Mouse (Mus musculus): Measurements from ENCODE around the gene Hoxa1. TPM values are rescaled to one million over a fixed set of nuclear protein-coding genes. Genes with fewer than 3 reads are reported as not detected.

Hoxa1 gene
- total RNA-seq, 2 experiments from 2014 or later: not detected

DNA sequence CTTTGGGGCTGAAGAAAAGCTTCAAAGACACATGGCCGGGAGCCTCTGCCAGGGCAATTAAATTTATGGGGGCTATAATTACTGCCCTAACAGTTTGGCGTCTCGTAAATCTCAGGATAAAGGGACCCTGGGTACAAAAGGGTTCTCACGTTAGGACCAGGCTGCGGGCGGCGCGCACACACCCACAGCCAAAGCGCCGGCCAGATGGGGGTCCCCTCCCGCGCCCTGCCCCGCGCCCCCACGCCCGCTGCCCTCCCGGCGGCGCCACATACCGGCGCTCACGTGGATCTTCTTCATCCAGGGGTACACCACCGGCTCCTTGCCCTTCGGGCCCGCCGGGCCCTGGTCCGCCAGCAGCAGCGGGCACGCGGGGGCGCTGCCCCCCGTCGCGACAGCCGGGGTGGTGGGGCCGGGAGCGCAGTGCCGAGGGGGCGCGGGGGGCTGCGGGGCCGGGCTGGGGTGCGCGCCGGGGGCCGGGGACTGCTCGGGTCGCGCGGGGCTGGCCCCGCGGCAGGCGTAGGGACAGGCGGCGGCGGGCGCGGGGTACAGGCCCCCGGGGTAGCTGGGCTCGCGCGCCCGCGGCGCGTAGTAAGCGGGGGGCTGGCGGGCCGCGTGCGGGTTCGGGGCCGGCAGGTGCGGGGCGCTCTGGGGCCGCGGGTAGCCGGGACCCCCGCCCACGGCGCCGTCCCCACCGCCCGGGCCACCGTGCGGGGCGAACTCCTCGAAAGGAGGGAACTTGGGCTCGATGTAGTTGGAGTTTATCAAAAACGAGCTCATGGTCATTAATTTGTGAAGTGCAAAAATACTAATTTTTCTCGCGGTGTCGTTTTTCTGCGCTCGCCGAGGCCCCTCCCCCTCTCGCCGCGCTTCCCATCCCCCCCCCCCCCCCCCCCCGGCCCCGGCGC, 33.0 kb upstream of the Hoxa1 start, which contains the start of gene Hoxa4:
Hoxa4 (minus strand) TSS at position 848 of the 905 bp plus-strand sequence.
- intact Hi-C loops (cut with DNase I): loop anchor here (10.0 kb wide), 1 partner anchor 316 kb away; no protein-coding TSS in a partner anchor
- no peak for DNase-seq

DNA sequence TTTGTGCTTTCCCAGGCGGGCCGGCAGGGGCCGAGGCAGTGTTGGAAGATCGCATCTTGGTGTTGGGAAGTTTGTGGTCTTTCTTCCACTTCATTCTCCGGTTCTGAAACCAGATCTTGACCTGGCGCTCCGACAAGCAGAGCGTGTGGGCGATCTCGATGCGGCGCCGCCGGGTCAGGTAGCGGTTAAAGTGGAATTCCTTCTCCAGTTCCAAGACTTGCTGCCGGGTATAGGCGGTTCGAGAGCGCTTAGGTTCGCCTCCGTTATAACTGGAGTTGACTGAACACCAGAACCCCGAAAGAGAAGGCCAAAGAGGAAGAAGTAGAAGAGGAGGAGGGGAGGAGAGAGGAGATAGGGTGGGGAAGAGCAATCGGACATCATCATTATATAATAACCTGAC, 32.3 kb upstream of the Hoxa1 start:
- intact Hi-C loops (cut with DNase I): loop anchor here (10.0 kb wide), 1 partner anchor 316 kb away; no protein-coding TSS in a partner anchor
- DNase-seq: no peak

DNA sequence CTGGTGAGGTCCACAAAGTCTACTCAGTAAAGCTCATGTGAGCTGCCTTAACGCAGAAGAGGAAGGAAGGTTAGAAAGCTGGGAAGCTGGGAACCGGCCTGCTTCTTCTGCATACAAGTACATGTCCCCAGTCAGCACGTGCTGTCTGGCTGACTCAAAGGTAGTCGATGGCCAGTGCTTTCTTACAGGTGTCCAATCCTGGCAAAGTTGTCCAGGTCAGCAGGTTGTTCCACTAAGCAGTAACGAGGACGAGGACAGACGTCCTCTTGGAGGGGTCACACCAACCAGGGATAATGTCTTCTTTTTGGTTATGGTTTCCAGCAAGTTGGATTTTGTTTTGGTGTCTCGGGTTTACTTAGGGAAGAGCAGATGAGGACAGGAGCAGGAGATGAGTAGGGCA, 31.8 kb upstream of the Hoxa1 start:
- DNase-seq: no peak
- intact Hi-C loops (cut with DNase I): loop anchor here (10.0 kb wide), 1 partner anchor 315 kb away; no protein-coding TSS in a partner anchor

DNA sequence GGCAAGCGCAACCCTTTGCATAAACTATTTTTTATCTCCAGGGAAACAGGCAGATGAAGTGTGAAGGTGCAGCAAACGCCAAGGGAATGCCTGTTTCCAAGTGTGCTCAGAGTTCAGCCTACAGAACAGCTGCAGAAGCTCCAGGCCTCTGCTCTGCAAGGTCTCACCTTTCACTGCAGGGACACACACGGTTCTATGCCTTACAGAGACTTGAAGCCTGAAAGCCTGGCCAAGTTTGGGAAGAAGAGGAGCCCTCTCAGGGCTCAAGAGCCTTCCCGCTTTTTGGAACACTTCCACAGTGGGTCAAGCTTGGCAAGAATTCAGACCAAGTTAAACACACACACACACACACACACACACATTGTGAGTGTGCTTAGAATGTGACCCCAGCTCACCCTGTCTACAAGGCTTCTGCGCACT, 31.1 kb upstream of the Hoxa1 start:
- DNase-seq: no peak
- intact Hi-C loops (cut with DNase I): no loop called here

DNA sequence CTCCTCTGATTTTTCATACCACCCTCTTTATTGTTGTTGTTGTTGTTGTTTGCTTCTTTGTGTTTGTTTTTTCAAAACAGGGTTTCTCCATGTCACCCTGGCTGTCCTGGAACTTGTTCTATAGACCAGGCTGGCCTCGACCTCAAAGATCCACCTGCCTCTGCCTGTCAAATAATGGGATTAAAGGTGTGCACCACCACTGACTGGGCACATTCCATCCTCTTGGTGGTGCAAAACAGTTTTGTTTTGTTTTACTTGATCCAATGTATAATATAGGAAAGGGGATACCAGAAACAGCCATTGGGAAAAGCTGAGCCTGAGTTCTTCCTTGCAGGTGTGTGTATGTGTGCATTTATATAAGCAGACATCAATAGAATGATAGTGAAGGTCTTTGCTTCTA, 28.4 kb upstream of the Hoxa1 start:
- intact Hi-C loops (cut with DNase I): no loop called here
- DNase-seq: no peak

DNA sequence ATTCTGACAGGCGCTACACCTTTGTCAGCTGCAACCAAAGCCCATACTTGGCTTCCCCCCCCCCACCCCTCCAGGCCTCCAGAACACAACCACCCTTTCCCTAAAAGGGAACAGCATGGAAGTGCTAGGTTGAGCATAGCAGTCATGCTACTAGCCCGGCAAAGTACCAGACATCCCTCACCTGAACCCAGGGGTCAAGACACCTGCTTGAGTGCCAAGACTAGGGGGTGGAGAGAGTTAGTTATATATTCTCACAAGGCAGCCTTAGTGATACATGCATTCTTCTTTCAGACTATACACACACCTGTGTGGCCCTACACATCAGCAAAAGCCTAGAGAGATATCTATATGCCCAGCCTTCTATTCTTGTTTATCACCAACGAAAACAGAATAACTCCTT, 27.7 kb upstream of the Hoxa1 start:
- intact Hi-C loops (cut with DNase I): no loop called here
- DNase-seq: no peak

DNA sequence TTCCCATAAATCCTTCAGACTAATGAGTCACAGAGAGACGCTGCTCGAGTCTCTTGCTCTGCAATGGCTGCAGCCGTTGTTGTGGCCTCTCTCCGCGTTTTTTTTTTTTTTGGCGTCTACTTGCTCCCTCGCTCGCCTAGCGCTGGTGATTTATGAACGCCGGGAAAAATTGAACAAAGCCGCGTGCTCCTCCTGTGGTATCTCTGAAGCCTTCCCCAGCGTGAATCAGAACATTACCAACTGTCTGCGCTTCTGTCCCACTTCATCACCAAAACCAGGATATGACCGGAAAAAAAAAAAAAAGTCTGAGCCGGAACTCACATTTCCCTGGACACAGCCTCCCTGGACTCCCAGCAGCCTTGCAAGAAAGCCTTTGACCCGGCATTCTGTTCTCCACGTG, 27.1 kb upstream of the Hoxa1 start:
- intact Hi-C loops (cut with DNase I): no loop called here
- DNase-seq: no peak

DNA sequence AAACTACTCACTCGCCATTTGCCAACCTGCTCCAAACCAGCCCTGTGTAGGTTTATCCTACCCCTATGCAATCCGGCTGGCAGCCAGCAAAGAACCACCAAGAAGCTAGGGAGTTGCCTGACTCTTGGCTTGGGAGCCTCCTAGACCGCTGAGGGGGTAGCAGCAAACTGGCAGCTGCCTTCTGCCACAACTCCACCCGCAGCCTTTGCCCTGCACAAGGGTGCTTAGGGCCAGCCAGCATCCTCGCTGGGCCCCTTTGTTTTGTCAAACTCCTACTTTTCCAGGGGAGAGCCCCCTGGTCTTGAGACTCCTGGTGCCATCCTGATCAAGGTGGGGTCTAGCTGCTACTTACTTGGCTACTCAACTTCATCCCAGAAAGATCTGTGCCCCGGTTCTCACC, 26.6 kb upstream of the Hoxa1 start:
- intact Hi-C loops (cut with DNase I): no loop called here
- no peak for DNase-seq

DNA sequence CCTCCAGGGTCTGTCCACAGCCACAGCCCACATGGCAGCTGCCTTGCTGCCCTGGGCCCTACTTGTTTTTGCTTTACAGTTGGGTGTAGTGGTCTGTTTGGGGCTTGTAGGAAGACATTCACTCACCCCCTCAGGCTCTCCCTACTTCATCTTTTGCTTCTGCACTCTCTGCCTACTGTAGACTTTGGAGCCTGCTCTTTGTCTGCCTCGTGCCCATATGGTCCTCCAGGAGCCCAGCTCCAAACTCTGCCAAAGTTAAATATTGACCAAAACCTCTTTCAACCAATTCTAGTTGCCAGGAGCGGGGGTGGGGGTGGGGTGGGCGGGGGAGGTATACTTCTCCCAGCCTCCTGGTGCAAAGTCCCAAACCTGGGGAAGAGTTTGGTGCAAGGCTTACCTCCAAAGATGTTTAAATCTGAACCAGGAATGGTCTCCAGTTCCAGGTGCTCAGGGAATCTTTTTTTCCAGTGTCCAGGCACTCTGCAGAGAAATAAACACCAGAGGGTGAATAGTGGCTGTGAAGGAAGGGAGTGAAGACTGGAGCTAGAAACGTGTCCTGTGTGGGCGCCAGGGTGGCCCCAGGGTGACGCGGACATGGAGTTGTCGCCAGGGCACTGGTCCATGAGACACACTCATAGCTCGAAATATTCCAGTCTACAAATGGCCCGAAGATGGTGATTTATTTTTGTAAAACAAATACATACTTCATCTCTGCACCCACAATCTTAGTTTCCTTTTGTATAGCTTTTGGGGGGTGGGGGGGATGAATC, 25.4 kb upstream of the Hoxa1 start:
- intact Hi-C loops (cut with DNase I): no loop called here
- no peak for DNase-seq

DNA sequence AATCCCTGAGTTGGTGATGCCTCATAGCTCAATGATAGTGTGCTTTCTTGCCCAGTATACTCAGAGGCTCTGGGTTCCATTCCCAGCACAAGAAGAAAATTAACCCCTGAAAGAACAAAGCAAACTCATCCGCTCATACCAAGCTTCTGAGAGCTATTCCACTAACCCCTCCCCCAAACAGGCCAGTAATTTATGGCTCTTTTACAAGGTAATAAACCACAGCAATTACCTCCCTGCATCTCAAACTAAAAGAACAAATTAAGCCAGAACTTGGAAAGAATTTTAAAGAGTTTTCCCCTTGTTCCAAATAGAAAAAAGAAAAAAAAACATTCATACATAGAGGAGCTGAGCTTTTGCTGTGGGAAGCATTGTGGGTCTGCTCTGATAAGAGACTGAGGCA, 24.7 kb upstream of the Hoxa1 start:
- DNase-seq: no peak
- intact Hi-C loops (cut with DNase I): no loop called here

DNA sequence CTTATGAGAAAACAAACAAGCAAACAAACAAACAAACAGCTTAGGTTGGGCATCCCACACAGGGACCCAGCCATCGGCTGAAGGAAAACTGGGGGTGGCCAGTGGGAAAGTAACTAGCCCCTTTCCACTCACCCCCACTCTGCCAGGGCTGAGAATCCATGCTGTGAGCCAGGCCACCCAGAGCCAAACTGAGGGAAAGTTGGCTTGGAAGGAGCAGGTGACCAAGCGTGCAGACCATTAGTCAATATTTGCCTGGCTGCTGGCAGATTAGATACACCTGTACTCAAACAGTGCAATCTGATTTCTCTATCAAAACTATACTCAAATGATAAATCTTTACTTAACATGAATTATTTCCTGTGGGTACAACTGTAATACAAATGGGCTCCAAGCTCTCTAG, 23.9 kb upstream of the Hoxa1 start:
- intact Hi-C loops (cut with DNase I): no loop called here

DNA sequence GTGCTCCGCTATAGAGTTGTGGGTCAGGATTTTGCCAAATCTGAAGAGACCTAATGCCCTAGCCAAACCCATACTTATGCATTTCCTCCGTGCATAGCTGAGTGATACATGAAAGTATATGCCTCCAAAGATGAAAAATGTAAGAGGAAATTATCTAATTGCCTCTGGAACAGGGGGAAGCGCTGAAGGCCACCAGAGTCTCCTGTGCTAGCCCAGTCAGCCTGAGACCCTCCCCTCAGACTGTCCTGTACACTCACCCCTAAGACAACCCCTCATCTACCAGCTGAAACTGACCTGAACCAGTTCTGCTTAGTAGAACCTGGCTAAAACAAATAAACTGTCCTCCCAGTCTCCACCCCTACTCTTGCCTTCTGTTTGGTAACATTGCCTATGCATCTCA, 22.6 kb upstream of the Hoxa1 start:
- intact Hi-C loops (cut with DNase I): no loop called here
- DNase-seq: no peak

More for the DNA sequence above, 23.9 kb upstream of the Hoxa1 start:
- no peak for DNase-seq

DNA sequence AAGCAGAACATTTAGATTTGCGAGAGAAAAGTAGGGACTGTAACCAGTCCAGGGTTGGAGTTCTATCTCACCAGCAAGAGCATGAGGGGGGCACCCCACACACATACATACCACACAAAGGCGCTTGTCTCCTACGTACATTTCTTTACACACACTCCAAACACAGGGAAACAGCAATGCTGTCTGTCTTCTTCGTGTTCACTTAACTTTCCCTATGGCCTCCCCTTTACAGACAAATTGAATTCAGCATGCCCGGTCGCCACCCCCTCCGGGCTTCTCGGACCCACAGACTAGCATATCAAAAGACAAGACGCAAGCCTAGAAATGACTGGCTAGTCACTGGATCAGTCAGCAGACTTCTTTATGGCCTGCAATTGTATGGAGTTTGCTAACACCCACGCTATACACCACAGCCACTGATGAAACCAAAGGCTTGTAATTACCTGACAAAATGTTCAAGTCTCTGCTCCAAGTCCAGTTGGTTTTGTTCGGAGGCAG, 22.1 kb upstream of the Hoxa1 start:
- no peak for DNase-seq
- intact Hi-C loops (cut with DNase I): no loop called here

DNA sequence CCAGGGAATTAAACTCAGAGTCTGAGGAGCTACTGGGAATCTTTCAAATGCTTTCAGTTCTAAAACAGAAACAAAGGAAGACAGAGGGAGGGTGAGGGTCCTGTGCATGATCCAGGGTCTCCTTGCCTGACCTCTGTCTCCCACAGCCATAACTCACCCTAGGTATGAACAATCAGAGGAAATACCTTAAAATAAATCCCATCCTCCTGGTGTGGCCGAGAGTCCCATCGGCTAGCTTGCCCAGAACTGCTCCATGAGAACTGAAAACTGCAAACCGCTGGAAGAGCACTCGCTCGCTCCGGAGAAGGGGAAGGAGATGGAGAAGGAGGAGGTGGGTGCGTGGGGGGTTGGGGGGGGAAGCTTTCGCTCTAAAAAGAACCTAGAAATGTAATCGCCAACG, 21.6 kb upstream of the Hoxa1 start:
- no peak for DNase-seq
- intact Hi-C loops (cut with DNase I): no loop called here

DNA sequence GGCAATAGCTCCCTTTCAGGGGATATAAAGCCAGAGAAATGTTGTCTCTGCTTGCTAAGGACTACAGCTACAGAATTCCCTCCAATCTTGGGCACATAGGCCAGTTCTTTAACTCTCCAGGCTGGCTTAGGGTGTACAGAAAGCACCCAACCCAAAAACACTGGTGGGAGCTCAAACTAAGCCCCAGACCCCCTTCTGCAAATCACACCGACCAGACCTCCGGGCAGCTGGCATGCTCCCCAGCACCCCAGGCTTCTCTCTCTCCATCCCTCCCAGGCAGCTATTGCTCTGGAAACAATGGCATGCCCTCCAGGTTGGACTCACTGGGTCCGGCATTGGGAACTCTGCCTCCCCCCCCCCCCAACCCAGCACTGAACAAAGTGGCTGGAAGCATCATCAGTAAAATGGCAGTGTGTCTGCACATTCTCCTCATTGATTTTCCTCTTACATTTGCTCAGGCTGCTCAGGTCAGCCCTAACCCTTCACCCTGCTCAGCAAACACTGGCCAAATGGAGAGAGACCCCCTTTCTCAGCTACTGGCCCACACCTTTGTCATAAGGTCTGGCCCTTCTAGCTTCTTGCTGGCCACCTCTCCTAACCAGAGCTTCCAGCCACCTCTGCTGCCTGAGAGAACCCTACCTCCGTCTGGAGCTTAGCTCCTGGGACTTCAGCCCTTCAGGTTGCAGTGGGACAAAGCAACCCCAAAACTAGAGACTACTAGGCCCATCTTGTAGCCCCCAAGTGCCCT, 21.0 kb upstream of the Hoxa1 start:
- no peak for DNase-seq
- intact Hi-C loops (cut with DNase I): no loop called here

DNA sequence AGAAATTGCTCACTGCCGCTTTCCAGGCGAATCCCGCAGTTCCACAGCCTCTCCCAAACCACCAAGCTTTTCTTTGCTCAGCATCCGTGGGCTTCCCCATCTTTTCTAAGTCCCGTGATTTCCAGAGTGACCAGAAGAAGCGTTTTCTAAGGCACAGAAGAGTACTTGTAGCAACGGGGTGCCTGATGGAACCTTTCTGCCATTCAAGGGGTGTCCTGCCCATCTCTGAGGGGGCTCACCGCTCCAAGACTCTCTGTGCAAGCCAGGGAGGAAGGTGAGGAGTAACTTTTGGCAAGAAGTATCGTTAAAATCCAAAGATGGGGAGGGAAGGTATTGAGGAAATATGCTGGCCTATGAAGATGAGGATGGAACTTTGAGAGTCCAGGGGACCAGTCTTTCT, 19.7 kb upstream of the Hoxa1 start:
- no peak for DNase-seq
- intact Hi-C loops (cut with DNase I): no loop called here

DNA sequence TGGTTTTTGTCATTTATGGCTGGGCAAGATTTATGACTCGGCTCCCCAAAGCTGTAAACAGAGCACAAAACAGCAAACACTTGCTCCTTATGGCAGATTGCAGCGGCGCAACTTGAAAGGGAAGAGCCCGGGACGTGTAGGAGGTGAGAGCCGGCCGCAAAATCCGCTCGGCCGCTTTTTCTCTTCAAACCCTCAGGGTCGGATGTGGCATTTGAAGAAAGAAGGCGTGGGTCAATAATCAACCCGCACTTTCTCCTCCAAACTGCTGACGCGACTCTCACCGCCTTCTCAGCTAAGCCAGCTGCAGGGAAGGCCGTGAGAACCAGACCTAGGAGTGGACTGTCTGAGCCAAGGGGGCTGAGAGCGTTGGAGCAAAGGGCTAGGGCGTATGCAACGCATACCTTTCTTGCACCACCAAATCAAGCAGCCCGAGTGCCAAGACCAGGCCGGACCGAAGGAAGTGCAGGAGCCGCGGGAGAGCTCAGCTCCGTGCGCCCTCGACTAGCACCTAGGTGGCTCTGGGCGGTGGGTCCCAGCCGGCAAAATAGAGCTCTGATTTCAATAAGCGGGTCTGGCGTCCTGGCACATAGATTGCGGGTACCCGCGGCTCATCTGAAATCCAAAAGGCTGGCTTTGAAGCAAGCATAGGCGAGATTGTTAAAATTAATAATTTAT, 19.1 kb upstream of the Hoxa1 start, which contains the start of gene 5730596B20Rik:
5730596B20Rik (plus strand) TSS at position 438 of the 675 bp plus-strand sequence.
- no peak for DNase-seq
- intact Hi-C loops (cut with DNase I): no loop called here

DNA sequence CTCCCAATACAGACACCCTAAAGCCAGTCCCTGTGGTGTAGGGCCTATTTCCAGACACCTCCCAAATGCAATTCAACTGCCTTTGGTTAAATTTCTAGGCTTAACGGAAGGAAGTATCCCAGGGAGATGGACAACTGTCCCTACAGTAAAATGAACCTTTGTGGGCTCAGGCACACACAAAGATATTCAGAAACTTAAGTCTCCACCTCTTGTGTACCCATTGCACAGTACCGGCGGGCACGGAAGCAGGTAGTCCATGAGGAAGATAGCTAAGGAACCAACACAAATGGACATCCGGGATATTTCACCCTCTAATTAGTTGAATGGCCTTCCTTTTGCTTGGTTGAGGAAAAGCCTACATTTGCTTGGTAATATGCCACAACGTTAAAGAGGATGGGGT, 18.3 kb upstream of the Hoxa1 start:
- DNase-seq: no peak
- intact Hi-C loops (cut with DNase I): no loop called here

DNA sequence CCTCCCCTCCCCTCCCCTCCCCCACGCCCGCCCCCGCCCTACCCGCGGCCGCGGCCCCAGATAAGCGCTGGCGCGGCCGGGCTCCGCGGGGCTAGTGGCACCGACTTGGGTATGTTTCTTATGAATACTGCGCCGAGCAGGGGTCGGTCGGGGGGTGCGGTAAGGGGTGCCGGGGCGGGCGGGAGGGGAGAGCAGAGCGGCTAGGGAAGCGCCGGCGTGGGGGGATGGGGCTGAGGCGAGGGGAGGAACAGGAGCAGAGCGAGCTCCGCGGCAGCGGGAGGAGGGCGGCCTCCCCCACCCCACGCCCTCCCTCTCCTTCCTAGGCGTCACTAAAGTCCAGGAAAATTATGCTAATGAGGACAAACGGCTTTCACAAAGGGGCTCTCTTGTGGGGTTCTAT, 17.7 kb upstream of the Hoxa1 start:
- no peak for DNase-seq
- intact Hi-C loops (cut with DNase I): no loop called here
